Mouse (Mus musculus) kidney, embryonic 14.5 days (tissue): ENCODE measurements at regions not wholly inside any gene's neighbourhood (a gene's known extent, or its start where the extent isn't known, plus 50 kb on each side); places are given as distances from the start of the nearest gene placed in this dataset.

Experiments
- ATAC-seq: fragments of 200-750 bp; cut with Nextera tagmentation; 2 replicates; pipeline ENCODE4 v1.8.0; 2017; ENCODE audit warnings: moderate number of reproducible peaks, mild to moderate bottlenecking, moderate TSS enrichment, moderate library complexity; ENCODE audit not compliant: low FRiP score, low TSS enrichment
- H3K27ac ChIP-seq: fragments of 300-500 bp; sonication (generic); 2 replicates; pipeline ENCODE4 v1.5.1; 2014; ENCODE audit warnings: low read depth, mild to moderate bottlenecking, low read length, moderate library complexity, mixed read lengths
- H3K27me3 ChIP-seq: fragments of 300-500 bp; sonication (generic); 2 replicates; pipeline ENCODE4 v1.6.1; 2014; ENCODE audit warnings: mild to moderate bottlenecking, low read length; ENCODE audit not compliant: control insufficient read depth, insufficient read depth
- H3K36me3 ChIP-seq: fragments of 300-500 bp; sonication (generic); 2 replicates; pipeline ENCODE4 v1.6.1; 2014; ENCODE audit warnings: low read length, mixed read lengths; ENCODE audit not compliant: control insufficient read depth, insufficient read depth
- H3K4me1 ChIP-seq: fragments of 300-500 bp; sonication (generic); 2 replicates; pipeline ENCODE4 v1.6.1; 2014; ENCODE audit warnings: low read length, mixed read lengths; ENCODE audit not compliant: control insufficient read depth, insufficient read depth
- H3K4me2 ChIP-seq: fragments of 300-500 bp; sonication (generic); replicated peaks from 2 replicates; pipeline ENCODE4 v1.6.1; 2014; ENCODE audit warnings: low read depth, mild to moderate bottlenecking, low read length
- H3K4me3 ChIP-seq: fragments of 300-500 bp; sonication (generic); 2 replicates; pipeline ENCODE4 v1.5.1; 2014; ENCODE audit warnings: mild to moderate bottlenecking, low read length
- H3K9ac ChIP-seq: fragments of 300-500 bp; sonication (generic); 2 replicates; pipeline ENCODE4 v1.6.1; 2014; ENCODE audit warnings: low read depth, mild to moderate bottlenecking, low read length, moderate library complexity
- H3K9me3 ChIP-seq: fragments of 300-500 bp; sonication (generic); 2 replicates; pipeline ENCODE4 v1.6.1; 2016; ENCODE audit warnings: low read length; ENCODE audit not compliant: control insufficient read depth
- WGBS: fragments of 180-500 bp; shearing (Covaris S2); extraction: QIAGEN DNeasy Blood & Tissue Kit; methylation state at CpG from one replicate; pipeline ENCODE4 v1.1.7; 2014; 5-methylcytosine and 5-hydroxymethylcytosine counted together

- no peak for ATAC-seq
- Histone ChIP-seq H3K9ac (no peak overlapping the region), H3K27ac (no peak overlapping the region), H3K4me3 (no peak overlapping the region), H3K9me3 (peaks cover 6% of the 10 kb centered on the region), H3K4me1 (peaks cover 9% of the 10 kb centered on the region), H3K4me2 (no peak overlapping the region), H3K27me3 (no peaks in the 10 kb centered on the region), H3K36me3 (no peaks in the 10 kb centered on the region)
- 74% methylated on average over 9 of the region's 9 CpGs for WGBS
Measured at GRCm38 (mm10) chr7:110710256-110710962, 57.6 kb upstream of the Ampd3 start.

DNA sequence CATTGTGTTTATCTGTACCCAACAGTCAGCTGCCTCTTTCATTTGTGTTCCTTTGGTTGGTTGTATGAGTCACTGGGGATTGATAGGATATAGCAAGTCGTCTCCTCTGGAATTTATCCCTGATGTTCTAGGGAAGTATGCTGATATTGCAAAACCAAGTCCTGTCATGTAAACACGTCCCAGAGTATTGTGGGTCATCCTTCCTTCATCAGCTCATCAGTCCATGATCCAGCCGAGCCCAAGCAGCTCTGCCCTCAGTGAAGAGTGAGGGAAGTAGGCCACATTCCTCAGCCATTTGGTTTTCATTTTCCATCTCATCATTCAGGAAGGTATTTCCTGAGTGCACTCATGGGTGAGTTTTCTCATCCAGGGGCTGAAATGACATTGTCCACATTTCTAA lies 54.3 kb upstream of the Ampd3 start:
- no peak overlapping the region for H3K4me2 ChIP-seq
- no peaks in the 10 kb centered on the region for H3K36me3 ChIP-seq
- ATAC-seq = no peak
- H3K27me3 ChIP-seq = no peaks in the 10 kb centered on the region
- H3K9me3 ChIP-seq = peaks cover 6% of the 10 kb centered on the region
- no peak overlapping the region for H3K4me3 ChIP-seq
- no peak overlapping the region for H3K27ac ChIP-seq
- WGBS = 60% methylated on average over 3 of the region's 3 CpGs
- H3K9ac ChIP-seq = no peak overlapping the region
- H3K4me1 ChIP-seq = no peaks in the 10 kb centered on the region

DNA sequence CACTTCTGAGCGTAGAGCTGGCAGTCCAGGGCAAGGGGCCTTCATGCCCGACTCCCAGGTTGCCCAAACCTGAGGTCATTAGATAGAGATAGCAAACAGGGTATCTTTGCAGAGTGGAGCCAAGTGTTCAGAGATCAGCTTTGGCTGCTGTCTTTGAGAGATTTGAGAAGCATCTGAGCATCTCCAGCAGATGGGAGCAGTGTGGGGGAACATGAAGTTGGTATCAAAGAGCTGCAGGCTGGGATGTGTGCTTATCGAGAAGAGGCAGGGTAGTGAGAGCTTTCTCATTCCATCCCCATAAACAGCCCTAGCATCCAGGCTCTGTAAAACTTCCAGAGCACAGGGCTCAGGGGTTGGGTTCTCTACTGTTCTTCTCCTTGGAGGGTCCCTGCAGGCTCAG lies 52.9 kb upstream of the Ampd3 start:
- no peaks in the 10 kb centered on the region for H3K4me1 ChIP-seq
- no peak overlapping the region for H3K4me2 ChIP-seq
- no peak overlapping the region for H3K27ac ChIP-seq
- 96% methylated on average over 3 of the region's 3 CpGs for WGBS
- H3K27me3 ChIP-seq = no peaks in the 10 kb centered on the region
- no peaks in the 10 kb centered on the region for H3K36me3 ChIP-seq
- peaks cover 6% of the 10 kb centered on the region for H3K9me3 ChIP-seq
- H3K4me3 ChIP-seq = no peak overlapping the region
- ATAC-seq = no peak
- H3K9ac ChIP-seq = no peak overlapping the region

DNA sequence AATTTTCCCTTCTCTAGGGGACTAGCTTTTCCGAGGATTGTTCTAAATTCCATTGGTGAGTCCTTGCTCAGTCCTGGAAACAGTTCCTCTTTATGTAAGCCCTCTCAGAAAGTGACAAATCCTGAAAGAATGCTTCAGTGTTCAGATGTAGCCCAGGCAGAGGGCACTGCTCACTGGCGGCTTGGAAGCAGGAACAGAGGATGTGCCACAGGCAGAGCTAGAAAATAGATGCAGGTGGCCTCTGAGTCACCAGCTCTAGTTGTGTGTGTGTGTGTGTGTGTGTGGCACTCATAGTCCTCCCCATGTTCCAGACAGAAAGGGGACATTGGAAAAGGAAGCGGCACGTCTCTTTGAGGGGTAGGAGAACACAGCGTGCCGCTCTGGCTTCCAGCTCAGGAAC lies 52.5 kb upstream of the Ampd3 start:
- Histone ChIP-seq H3K9ac (no peak overlapping the region), H3K27ac (no peak overlapping the region), H3K4me3 (no peak overlapping the region), H3K9me3 (peaks cover 6% of the 10 kb centered on the region), H3K36me3 (no peaks in the 10 kb centered on the region), H3K4me1 (no peaks in the 10 kb centered on the region), H3K27me3 (no peaks in the 10 kb centered on the region), H3K4me2 (no peak overlapping the region)
- ATAC-seq = no peak
- WGBS = 84% methylated on average over 6 of the region's 6 CpGs

- Histone ChIP-seq H3K4me1 (no peaks in the 10 kb centered on the region), H3K9me3 (no peaks in the 10 kb centered on the region), H3K36me3 (no peaks in the 10 kb centered on the region), H3K27me3 (no peaks in the 10 kb centered on the region), H3K4me3 (no peak overlapping the region), H3K9ac (no peak overlapping the region), H3K4me2 (no peak overlapping the region), H3K27ac (no peak overlapping the region)
- no peak for ATAC-seq
- WGBS = 86% methylated on average over 6 of the region's 6 CpGs
Measured at GRCm38 (mm10) chr7:110717104-110717503, 50.9 kb upstream of the Ampd3 start.
